Mouse (Mus musculus) lung, postnatal 0 days (tissue): ENCODE measurements at regions not wholly inside any gene's neighbourhood (a gene's known extent, or its start where the extent isn't known, plus 50 kb on each side); places are given as distances from the start of the nearest gene placed in this dataset.

ENCODE experiments used
- CTCF ChIP-seq: IDR thresholded peaks from 2 replicates; pipeline ENCODE4 v1.5.1; 2016; ENCODE audit warnings: antibody characterized with exemption, mild to moderate bottlenecking
- EP300 ChIP-seq: IDR thresholded peaks from 2 replicates; pipeline ENCODE4 v1.6.1; 2016; ENCODE audit warnings: antibody characterized with exemption, mild to moderate bottlenecking, control low read depth

GRCm38 (mm10) chr2:84548625-84549024, 72.0 kb upstream of the Tfpi start:
- TF ChIP-seq CTCF, result no peak
- no peak for TF ChIP-seq EP300
